Mouse (Mus musculus): ENCODE results near the gene Agxt. TPM values are rescaled to one million over a fixed set of nuclear protein-coding genes. Genes with fewer than 3 reads are reported as not detected.

The Agxt gene
- polyA plus RNA-seq, 1 experiment: not detected

- TF ChIP-seq TCF3 (IDR thresholded peaks at IDR 0.05; ENCODE audit: insufficient read length, low read depth): no peak
- no peak for TF ChIP-seq MYOD1 (IDR thresholded peaks at IDR 0.05; ENCODE audit: control insufficient read depth in 1 of 3, insufficient read length in 2 of 3, low read depth in 2 of 3)
- no peak for TF ChIP-seq USF1 (IDR thresholded peaks at IDR 0.05; ENCODE audit: low read depth)
- Histone ChIP-seq H3K27me3 (ENCODE audit: control insufficient read depth, insufficient read depth, insufficient read length) (peaks cover 31% of the 10 kb centered on the region), H3ac (ENCODE audit: control insufficient read depth, insufficient read length) (no peak overlapping the region), H3K36me3 (ENCODE audit: control insufficient read depth, insufficient read depth) (no peaks in the 10 kb centered on the region), H3K4me3 (no peak overlapping the region), H3K4me2 (ENCODE audit: low read depth) (peak overlapping the region; percentile 50), H3K79me2 (ENCODE audit: control insufficient read depth, insufficient read depth) (no peaks in the 10 kb centered on the region)
Measured at GRCm38 (mm10) chr1:93115471-93115870, 19.6 kb upstream of the Agxt start.

GRCm38 (mm10) chr1:93118816-93119215 lies 16.2 kb upstream of the Agxt start:
- no peak overlapping the region for H3K4me3 ChIP-seq

GRCm38 (mm10) chr1:93123179-93123854 lies 11.7 kb upstream of the Agxt start:
- TF ChIP-seq SRF (IDR thresholded peaks at IDR 0.05; ENCODE audit: control insufficient read depth, insufficient read length, low read depth) (no peak), POLR2AphosphoS2 (IDR thresholded peaks at IDR 0.05; ENCODE audit: insufficient read length, low read depth) (no peak), USF1 (IDR thresholded peaks at IDR 0.05; ENCODE audit: low read depth) (no peak), REST (IDR thresholded peaks at IDR 0.05; ENCODE audit: insufficient read depth, insufficient read length) (no peak), MYOD1 (IDR thresholded peaks at IDR 0.05; ENCODE audit: control insufficient read depth in 1 of 3, insufficient read length in 2 of 3, low read depth in 2 of 3) (no peak)
- Histone ChIP-seq H3K36me3 (ENCODE audit: control insufficient read depth, insufficient read depth) (no peaks in the 10 kb centered on the region), H3K4me2 (ENCODE audit: low read depth) (no peak overlapping the region), H3K79me2 (ENCODE audit: control insufficient read depth, insufficient read depth) (no peaks in the 10 kb centered on the region), H3K4me3 (no peak overlapping the region), H3ac (ENCODE audit: control insufficient read depth, insufficient read length) (no peak overlapping the region), H3K27me3 (ENCODE audit: control insufficient read depth, insufficient read depth, insufficient read length) (peaks cover 15% of the 10 kb centered on the region)

More at GRCm38 (mm10) chr1:93118816-93119215, 16.2 kb upstream of the Agxt start:
- Histone ChIP-seq H3K79me2 (ENCODE audit: control insufficient read depth, insufficient read depth) (no peaks in the 10 kb centered on the region), H3K36me3 (ENCODE audit: control insufficient read depth, insufficient read depth) (no peaks in the 10 kb centered on the region), H3K4me2 (ENCODE audit: low read depth) (no peak overlapping the region), H3K27me3 (ENCODE audit: control insufficient read depth, insufficient read depth, insufficient read length) (peaks cover 21% of the 10 kb centered on the region), H3ac (ENCODE audit: control insufficient read depth, insufficient read length) (no peak overlapping the region)
- TF ChIP-seq TCF3 (IDR thresholded peaks at IDR 0.05; ENCODE audit: insufficient read length, low read depth): no peak
- no peak for TF ChIP-seq SRF (IDR thresholded peaks at IDR 0.05; ENCODE audit: control insufficient read depth, insufficient read length, low read depth)
- TF ChIP-seq MYOG (IDR thresholded peaks at IDR 0.05; ENCODE audit: control insufficient read depth in 1 of 3, insufficient read depth in 1 of 3, insufficient read length in 2 of 3, low read depth in 2 of 3): no peak
- TF ChIP-seq MAX (IDR thresholded peaks at IDR 0.05; ENCODE audit: low read depth): no peak
- TF ChIP-seq POLR2AphosphoS2 (IDR thresholded peaks at IDR 0.05; ENCODE audit: insufficient read length, low read depth): no peak
- no peak for TF ChIP-seq E2F4 (IDR thresholded peaks at IDR 0.05; ENCODE audit: insufficient read depth)
- no peak for TF ChIP-seq REST (IDR thresholded peaks at IDR 0.05; ENCODE audit: insufficient read depth, insufficient read length)
- no peak for TF ChIP-seq POLR2A (IDR thresholded peaks at IDR 0.05; ENCODE audit: insufficient read length, low read depth)
- TF ChIP-seq TCF12 (IDR thresholded peaks at IDR 0.05; ENCODE audit: insufficient read depth, poor library complexity, severe bottlenecking): no peak
- TF ChIP-seq MYOD1 (IDR thresholded peaks at IDR 0.05; ENCODE audit: control insufficient read depth in 1 of 3, insufficient read length in 2 of 3, low read depth in 2 of 3): no peak
- TF ChIP-seq CEBPB (IDR thresholded peaks at IDR 0.05; ENCODE audit: insufficient read depth, poor library complexity, severe bottlenecking): no peak
- no peak for TF ChIP-seq USF1 (IDR thresholded peaks at IDR 0.05; ENCODE audit: low read depth)

- H3K4me2 ChIP-seq (ENCODE audit: low read depth): no peak overlapping the region
Measured at GRCm38 (mm10) chr1:93124066-93124465, 11.0 kb upstream of the Agxt start.

GRCm38 (mm10) chr1:93125256-93125655 lies 9.8 kb upstream of the Agxt start:
- H3ac ChIP-seq (ENCODE audit: control insufficient read depth, insufficient read length): no peak overlapping the region
- H3K27me3 ChIP-seq (ENCODE audit: control insufficient read depth, insufficient read depth, insufficient read length): peaks cover 9% of the 10 kb centered on the region
- H3K4me3 ChIP-seq: no peak overlapping the region
- no peaks in the 10 kb centered on the region for H3K36me3 ChIP-seq (ENCODE audit: control insufficient read depth, insufficient read depth)
- H3K79me2 ChIP-seq (ENCODE audit: control insufficient read depth, insufficient read depth): no peaks in the 10 kb centered on the region
- no peak overlapping the region for H3K4me2 ChIP-seq (ENCODE audit: low read depth)
- TF ChIP-seq E2F4 (IDR thresholded peaks at IDR 0.05; ENCODE audit: insufficient read depth) (no peak), SRF (IDR thresholded peaks at IDR 0.05; ENCODE audit: control insufficient read depth, insufficient read length, low read depth) (no peak), USF1 (IDR thresholded peaks at IDR 0.05; ENCODE audit: low read depth) (no peak), REST (IDR thresholded peaks at IDR 0.05; ENCODE audit: insufficient read depth, insufficient read length) (no peak), TCF12 (IDR thresholded peaks at IDR 0.05; ENCODE audit: insufficient read depth, poor library complexity, severe bottlenecking) (no peak), POLR2A (IDR thresholded peaks at IDR 0.05; ENCODE audit: insufficient read length, low read depth) (no peak), CEBPB (IDR thresholded peaks at IDR 0.05; ENCODE audit: insufficient read depth, poor library complexity, severe bottlenecking) (no peak), TCF3 (IDR thresholded peaks at IDR 0.05; ENCODE audit: insufficient read length, low read depth) (no peak)

More at GRCm38 (mm10) chr1:93124066-93124465, 11.0 kb upstream of the Agxt start:
- TF ChIP-seq MYOG (IDR thresholded peaks at IDR 0.05; ENCODE audit: control insufficient read depth in 1 of 3, insufficient read depth in 1 of 3, insufficient read length in 2 of 3, low read depth in 2 of 3) (no peak), POLR2A (IDR thresholded peaks at IDR 0.05; ENCODE audit: insufficient read length, low read depth) (no peak), CEBPB (IDR thresholded peaks at IDR 0.05; ENCODE audit: insufficient read depth, poor library complexity, severe bottlenecking) (no peak), TCF3 (IDR thresholded peaks at IDR 0.05; ENCODE audit: insufficient read length, low read depth) (no peak), POLR2AphosphoS2 (IDR thresholded peaks at IDR 0.05; ENCODE audit: insufficient read length, low read depth) (no peak), TCF12 (IDR thresholded peaks at IDR 0.05; ENCODE audit: insufficient read depth, poor library complexity, severe bottlenecking) (no peak), SRF (IDR thresholded peaks at IDR 0.05; ENCODE audit: control insufficient read depth, insufficient read length, low read depth) (no peak), REST (IDR thresholded peaks at IDR 0.05; ENCODE audit: insufficient read depth, insufficient read length) (no peak), MYOD1 (IDR thresholded peaks at IDR 0.05; ENCODE audit: control insufficient read depth in 1 of 3, insufficient read length in 2 of 3, low read depth in 2 of 3) (no peak), USF1 (IDR thresholded peaks at IDR 0.05; ENCODE audit: low read depth) (no peak), E2F4 (IDR thresholded peaks at IDR 0.05; ENCODE audit: insufficient read depth) (no peak), MAX (IDR thresholded peaks at IDR 0.05; ENCODE audit: low read depth) (no peak)
- H3K79me2 ChIP-seq (ENCODE audit: control insufficient read depth, insufficient read depth): no peaks in the 10 kb centered on the region
- H3ac ChIP-seq (ENCODE audit: control insufficient read depth, insufficient read length): no peak overlapping the region
- no peak overlapping the region for H3K4me3 ChIP-seq
- H3K27me3 ChIP-seq (ENCODE audit: control insufficient read depth, insufficient read depth, insufficient read length): peaks cover 9% of the 10 kb centered on the region
- H3K36me3 ChIP-seq (ENCODE audit: control insufficient read depth, insufficient read depth): no peaks in the 10 kb centered on the region
